8 mouse cellular contexts compared by ENCODE assay signal in genomic region chr7:51862097-51862492, GRCm38 (mm10). TPM values are rescaled to one million over a fixed set of nuclear protein-coding genes. Genes with fewer than 3 reads are reported as not detected.
DNase-seq lines count a peak whose midpoint lies in the region; ATAC-seq and TF ChIP-seq lines count a peak whose summit lies in the region.

Gene Fancf (minus strand): TSS chr7:51862267.

- peak; percentile 100 for ATAC-seq in Patski
- peak; percentile 99 for ATAC-seq in hindbrain, embryonic 13.5 days (ENCODE audit: low FRiP score)

- H3K4me2 ChIP-seq in hindbrain, embryonic 13.5 days: peak within 1 kb of the TSS; percentile 83

- POLR2A ChIA-PET in Patski (lab: Charles Lee): interaction anchor here (1.2 to 1.6 kb wide), 2 partner anchors 11 to 44 kb away, joined by 3 to 6 read pairs; no protein-coding TSS in a partner anchor

- peak within 1 kb of the TSS; percentile 69 for H3K4me3 ChIP-seq in hindbrain, embryonic 13.5 days

- no peaks in the 10 kb centered on the region for H3K9me3 ChIP-seq in hindbrain, embryonic 13.5 days

- no peaks in the 10 kb centered on the region for H3K27me3 ChIP-seq in Patski
- no peaks in the 10 kb centered on the region for H3K27me3 ChIP-seq in hindbrain, embryonic 13.5 days

- peak within 1 kb of the TSS; percentile 87 for H3K9ac ChIP-seq in hindbrain, embryonic 13.5 days

- H3K4me1 ChIP-seq in hindbrain, embryonic 13.5 days (replicated peaks): peaks cover 30% of the 10 kb centered on the region

- in situ Hi-C loops in Patski (cut with MboI; ENCODE audit: low pct_unique_long_range_greater_than_20kb): no loop called here

- no peaks in the 10 kb centered on the region for H3K36me3 ChIP-seq in hindbrain, embryonic 13.5 days

- H3K27ac ChIP-seq in hindbrain, embryonic 13.5 days: peak within 1 kb of the TSS; percentile 99

- peak; percentile 73 for DNase-seq in Patski (ENCODE audit: low read depth, low spot score)
- DNase-seq in cerebellum, postnatal 14 days: peak; percentile 99
- DNase-seq in frontal cortex, postnatal 14 days (ENCODE audit: low spot score in 2 of 2): peak; percentile 95 to 99
- peak; percentile 98 to 99 for DNase-seq in layer of hippocampus, postnatal 25 days (ENCODE audit: extremely low spot score in 1 of 2, low spot score in 1 of 2)
- peak; percentile 96 for DNase-seq in lung, postnatal 25 days (ENCODE audit: low spot score)
- peak; percentile 97 for DNase-seq in retina, embryonic 14.5 days (ENCODE audit: low spot score)
- DNase-seq in thymus, postnatal 4 days: peak; percentile 97

- under 1% methylated on average over 40 of the region's 43 CpGs for WGBS in hindbrain, embryonic 13.5 days

- TF ChIP-seq CTCF in Patski (IDR thresholded peaks at IDR 0.05): no peak

- CTCF ChIA-PET in Patski (lab: Charles Lee): interaction anchor here (1.1 to 5.7 kb wide), 4 partner anchors 10 to 111 kb away, joined by 3 to 18 read pairs (median 4); no protein-coding TSS in a partner anchor

RNA-seq across cellular contexts. Expression of gene Fancf, which starts in this region (rescaled TPM):
- 2.7 TPM for polyA plus RNA-seq in Patski (2021)
- 6.4 and 7.5 TPM in 2 replicates for polyA plus RNA-seq in hindbrain, embryonic 13.5 days (2015; fragmentation: Nextera tagmentation; extraction: Ambion mirVana)
- total RNA-seq in layer of hippocampus, postnatal 25 days (2021): 1 to 10 TPM; 4.6 to 5.0 TPM

Comparison
In these comparisons a context has a peak if more than half of its experiments do, and no peak if none do; other contexts are left out.
1. Peak in every context shown above with its lines: DNase-seq, ATAC-seq, H3K4me3 ChIP-seq and H3K27ac ChIP-seq.